Mouse (Mus musculus) yolk sac, embryonic 10.5 days (tissue): Measurements from ENCODE around the gene Tiam1.
A peak's percentile ranks its signal among the peaks of the same experiment; 100 is the strongest.

Source experiments
- DNase-seq: peaks from one replicate; pipeline ENCODE4 v3.0.0-alpha.2; 2017; ENCODE audit warnings: low spot score

Tiam1 gene

GRCm38 (mm10) chr16:89909393-89910068 is 234.0 kb downstream of the Tiam1 start:
- no peak for DNase-seq

GRCm38 (mm10) chr16:89907651-89908050 is 235.9 kb downstream of the Tiam1 start:
- no peak for DNase-seq

GRCm38 (mm10) chr16:89906909-89907308 is 236.7 kb downstream of the Tiam1 start:
- DNase-seq, result no peak

- no peak for DNase-seq
Measured at GRCm38 (mm10) chr16:89905730-89906305, 237.8 kb downstream of the Tiam1 start.

- DNase-seq, result no peak
Measured at GRCm38 (mm10) chr16:89904121-89904520, 239.4 kb downstream of the Tiam1 start.

GRCm38 (mm10) chr16:89902578-89903304 is 240.8 kb downstream of the Tiam1 start:
- peak; percentile 16 for DNase-seq

- no peak for DNase-seq
Measured at GRCm38 (mm10) chr16:89900681-89901080, 242.9 kb downstream of the Tiam1 start.

GRCm38 (mm10) chr16:89899192-89899591 is 244.4 kb downstream of the Tiam1 start:
- DNase-seq, result no peak

- no peak for DNase-seq
Measured at GRCm38 (mm10) chr16:89898299-89898625, 245.3 kb downstream of the Tiam1 start.

- no peak for DNase-seq
Measured at GRCm38 (mm10) chr16:89897547-89898298, 245.8 kb downstream of the Tiam1 start.

- no peak for DNase-seq
Measured at GRCm38 (mm10) chr16:89896885-89897546, 246.6 kb downstream of the Tiam1 start.

- DNase-seq, result no peak
Measured at GRCm38 (mm10) chr16:89896392-89896791, 247.2 kb downstream of the Tiam1 start.

GRCm38 (mm10) chr16:89895283-89895682 is 248.3 kb downstream of the Tiam1 start:
- no peak for DNase-seq

GRCm38 (mm10) chr16:89894816-89895215 is 248.8 kb downstream of the Tiam1 start:
- DNase-seq, result no peak

GRCm38 (mm10) chr16:89890515-89891189 is 252.9 kb downstream of the Tiam1 start:
- no peak for DNase-seq

- no peak for DNase-seq
Measured at GRCm38 (mm10) chr16:89889890-89890462, 253.6 kb downstream of the Tiam1 start.

- no peak for DNase-seq
Measured at GRCm38 (mm10) chr16:89886561-89886960, 257.0 kb downstream of the Tiam1 start.

GRCm38 (mm10) chr16:89885661-89886060 is 257.9 kb downstream of the Tiam1 start:
- no peak for DNase-seq

GRCm38 (mm10) chr16:89883897-89884296 is 259.7 kb downstream of the Tiam1 start:
- no peak for DNase-seq

- no peak for DNase-seq
Measured at GRCm38 (mm10) chr16:89882477-89883234, 260.9 kb downstream of the Tiam1 start.
